Mouse (Mus musculus): ENCODE measurements around the gene 1810046K07Rik. TPM values are rescaled to one million over a fixed set of nuclear protein-coding genes. Genes with fewer than 3 reads are reported as not detected.

The 1810046K07Rik gene
- total RNA-seq, 2 experiments from 2014 or later, result not detected

DNA sequence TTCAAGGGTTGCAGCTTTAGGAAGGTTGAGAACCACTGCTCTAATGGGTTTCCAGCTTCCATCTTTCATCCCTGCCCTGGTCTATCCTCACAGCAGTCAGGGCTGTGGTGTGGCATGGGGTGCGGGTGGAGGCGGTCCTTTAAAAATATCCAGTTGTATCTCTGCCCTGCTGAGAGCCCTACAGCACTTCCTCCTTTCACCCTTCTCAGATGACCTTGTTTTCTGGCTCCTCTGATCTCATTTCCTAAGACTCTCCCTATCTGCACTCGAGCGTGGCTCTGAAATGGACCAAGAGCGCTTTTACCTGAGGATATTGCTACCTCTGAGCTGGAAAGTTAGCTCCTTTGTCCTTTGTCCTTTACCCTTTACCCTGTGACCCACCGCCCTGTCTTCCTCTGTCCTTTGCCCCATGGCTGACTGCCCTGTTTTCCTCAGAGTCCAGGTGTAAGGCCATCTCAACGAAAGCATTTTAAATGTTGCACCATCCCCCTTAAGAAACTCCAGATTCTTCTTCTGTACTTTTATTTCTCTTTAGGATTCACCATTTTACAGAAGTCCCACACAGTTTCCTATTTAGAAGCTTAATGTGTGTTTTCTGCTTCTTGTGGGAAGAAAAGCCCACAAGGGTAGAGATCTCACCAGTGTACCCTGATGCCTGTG, 4.2 kb downstream of the 1810046K07Rik start:
- DNase-seq (ENCODE audit: low spot score in 2 of 2), result no peak
- Histone ChIP-seq H3K27ac (no peak overlapping the region), H3K4me3 (no peak overlapping the region)
- no peak for TF ChIP-seq CTCF (conservative IDR thresholded peaks at IDR 0.05)

- Histone ChIP-seq H3K4me3 (no peak overlapping the region), H3K27ac (no peak overlapping the region)
- no peak for TF ChIP-seq CTCF (conservative IDR thresholded peaks at IDR 0.05)
- no peak for DNase-seq (ENCODE audit: low spot score in 2 of 2)
Observed at GRCm38 (mm10) chr9:51320096-51320495, 8.6 kb downstream of the 1810046K07Rik start.

DNA sequence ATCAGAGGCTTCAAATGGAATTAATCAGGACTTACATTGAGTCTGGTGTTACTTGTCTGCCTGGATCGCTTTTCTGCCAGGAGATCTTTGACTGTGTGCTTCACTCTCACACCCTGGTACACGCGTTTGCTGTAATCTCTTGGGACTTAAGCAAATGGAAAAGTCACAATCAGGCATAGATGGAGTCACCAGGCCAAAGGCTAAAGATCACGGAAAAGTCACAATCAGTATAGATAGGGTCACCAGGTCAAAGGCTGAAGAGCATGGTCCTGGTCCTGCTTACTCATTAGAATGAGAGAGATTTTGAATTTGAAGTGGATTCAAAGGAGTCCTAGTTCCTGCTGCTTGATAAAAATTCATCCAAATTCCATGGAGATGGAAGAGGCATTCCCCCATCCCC, 10.5 kb downstream of the 1810046K07Rik start:
- TF ChIP-seq CTCF (conservative IDR thresholded peaks at IDR 0.05), result no peak
- DNase-seq (ENCODE audit: low spot score in 2 of 2), result no peak
- Histone ChIP-seq H3K27ac (no peak overlapping the region), H3K4me3 (no peak overlapping the region)

GRCm38 (mm10) chr9:51317322-51317721, 11.4 kb downstream of the 1810046K07Rik start:
- DNase-seq (ENCODE audit: low spot score in 2 of 2), result no peak
- Histone ChIP-seq H3K4me3 (no peak overlapping the region), H3K27ac (no peak overlapping the region)
- no peak for TF ChIP-seq CTCF (conservative IDR thresholded peaks at IDR 0.05)

DNA sequence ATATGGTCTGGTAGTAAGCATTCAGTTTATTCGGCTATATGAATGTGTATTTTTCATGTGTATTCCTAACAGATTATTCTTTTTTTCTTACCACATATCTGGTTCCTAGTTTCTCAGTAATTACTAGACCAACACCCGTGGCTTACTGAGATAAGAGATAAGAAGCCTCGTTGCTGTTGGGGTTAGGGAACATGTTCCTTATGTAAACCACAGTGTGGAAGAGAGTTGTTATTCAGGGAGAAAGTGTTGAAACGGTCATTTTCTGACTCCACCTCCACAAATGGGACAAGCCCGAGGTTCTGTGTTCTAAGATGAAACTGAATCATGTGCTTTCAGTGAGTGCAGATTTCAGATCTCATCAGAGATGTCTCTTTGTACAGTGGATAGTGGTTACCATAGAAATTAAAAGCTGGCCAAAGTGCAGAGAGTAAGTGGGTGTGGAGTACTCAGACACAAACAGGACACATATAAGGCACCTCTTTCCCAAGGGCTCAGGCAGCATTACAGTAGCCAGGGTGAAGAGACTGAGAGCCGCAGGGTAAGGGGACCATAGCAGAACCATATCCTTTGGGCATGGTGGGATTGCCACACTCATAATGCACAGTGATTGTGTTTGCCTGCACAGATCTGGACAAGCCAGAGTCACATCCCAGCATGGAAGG, 13.2 kb downstream of the 1810046K07Rik start:
- no peak for DNase-seq (ENCODE audit: low spot score in 2 of 2)
- no peak for TF ChIP-seq CTCF (conservative IDR thresholded peaks at IDR 0.05)
- H3K4me3 ChIP-seq, result no peak overlapping the region
- no peak overlapping the region for H3K27ac ChIP-seq

DNA sequence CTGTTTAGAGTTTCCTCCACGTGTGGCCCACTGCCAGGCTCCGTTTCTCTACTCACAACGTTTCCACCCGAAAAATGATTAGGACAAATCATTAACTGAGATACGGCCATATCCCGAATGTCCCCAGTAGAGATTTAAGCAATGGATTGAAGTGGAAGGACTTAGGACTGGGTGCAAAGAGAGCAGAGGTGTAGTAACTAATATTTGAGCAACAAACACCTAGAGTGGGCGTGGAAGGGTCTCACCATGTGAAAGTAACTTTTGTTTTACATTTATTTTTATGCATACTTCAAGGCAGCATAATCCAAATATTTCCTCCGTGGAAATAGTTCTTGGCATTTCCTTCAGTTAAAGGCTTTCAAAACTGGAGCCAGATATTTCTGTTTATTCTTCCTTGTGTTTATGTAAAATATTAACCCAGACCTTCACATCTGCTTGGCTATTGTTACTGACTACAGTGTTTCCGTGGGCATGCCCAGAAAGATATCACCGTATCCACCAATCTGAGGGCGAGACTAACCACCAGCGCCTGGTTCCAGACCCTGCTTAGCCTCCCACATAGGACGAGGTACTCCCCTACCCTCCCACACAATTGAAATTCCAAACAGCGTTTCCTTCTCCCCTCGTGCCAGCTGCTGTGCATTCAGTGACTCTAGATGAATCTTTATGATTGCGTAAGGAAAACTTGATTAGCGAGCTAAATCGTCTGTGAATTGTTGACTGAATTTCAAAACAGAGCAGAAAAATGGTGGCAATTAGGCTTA, 16.0 kb downstream of the 1810046K07Rik start:
- DNase-seq (ENCODE audit: low spot score in 2 of 2), result no peak
- no peak for TF ChIP-seq CTCF (conservative IDR thresholded peaks at IDR 0.05)
- H3K4me3 ChIP-seq, result no peak overlapping the region
- peak overlapping the region; percentile 25; the same call in 1 of the 2 replicates for H3K27ac ChIP-seq

- TF ChIP-seq CTCF (conservative IDR thresholded peaks at IDR 0.05), result no peak
- H3K4me3 ChIP-seq, result no peak overlapping the region
- H3K27ac ChIP-seq, result no peak overlapping the region
- no peak for DNase-seq (ENCODE audit: low spot score in 2 of 2)
Observed at GRCm38 (mm10) chr9:51310515-51310914, 18.2 kb downstream of the 1810046K07Rik start.

DNA sequence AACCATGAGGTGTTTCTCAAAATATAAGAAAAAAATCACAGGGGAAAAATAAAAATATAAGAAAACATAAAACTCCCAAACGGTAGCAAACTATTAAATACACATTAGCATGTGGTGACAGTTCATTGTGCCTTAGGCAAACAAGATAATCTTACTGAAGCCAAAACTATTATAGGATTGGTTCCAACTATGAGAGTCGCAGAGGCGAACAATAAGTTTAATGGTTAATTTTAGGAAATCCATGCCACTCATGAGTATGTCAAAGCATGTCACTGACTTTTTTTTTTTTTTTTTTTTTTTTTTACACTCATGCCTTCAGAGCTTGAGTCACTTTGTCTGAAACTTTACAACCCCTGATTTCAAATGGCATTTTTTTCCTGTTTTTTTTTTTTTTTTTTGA, 22.4 kb downstream of the 1810046K07Rik start:
- TF ChIP-seq CTCF (conservative IDR thresholded peaks at IDR 0.05), result no peak
- no peak for DNase-seq (ENCODE audit: low spot score in 2 of 2)

DNA sequence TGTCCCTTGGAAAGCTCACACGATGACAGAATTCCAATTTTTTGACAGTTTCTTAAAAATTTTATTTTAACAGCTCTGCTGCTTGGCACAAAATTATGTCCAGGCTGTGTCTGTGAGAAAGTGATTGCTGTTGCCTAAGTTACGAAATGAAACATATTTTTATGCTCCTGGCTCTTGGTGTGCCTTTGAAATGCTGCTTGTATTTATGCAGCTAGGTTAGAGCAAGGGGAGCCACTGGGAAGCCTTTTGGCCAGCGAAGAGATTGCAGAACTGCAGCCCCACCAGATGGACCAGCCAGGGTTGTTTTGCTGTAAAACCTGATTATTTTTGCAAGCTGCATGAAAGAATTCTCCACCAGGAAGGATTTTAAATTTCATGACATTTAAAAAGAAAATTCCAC, 23.6 kb downstream of the 1810046K07Rik start:
- Histone ChIP-seq H3K27ac (peak overlapping the region; percentile 83), H3K4me3 (no peak overlapping the region; the same call in 1 of the 2 replicates)
- peak; percentile 17; the same call in 1 of the 2 replicates for TF ChIP-seq CTCF (conservative IDR thresholded peaks at IDR 0.05)
- peak; percentile 42 to 70 for DNase-seq (ENCODE audit: low spot score in 2 of 2)

More for the DNA sequence above, 22.4 kb downstream of the 1810046K07Rik start:
- Histone ChIP-seq H3K27ac (peak overlapping the region; percentile 83; the same call in 1 of the 2 replicates), H3K4me3 (no peak overlapping the region)

GRCm38 (mm10) chr9:51303980-51304379, 24.7 kb downstream of the 1810046K07Rik start:
- H3K27ac ChIP-seq, result peak overlapping the region; percentile 83
- H3K4me3 ChIP-seq, result no peak overlapping the region
- no peak for DNase-seq (ENCODE audit: low spot score in 2 of 2)
- TF ChIP-seq CTCF (conservative IDR thresholded peaks at IDR 0.05), result no peak

- no peak for DNase-seq (ENCODE audit: low spot score in 2 of 2)
- no peak for TF ChIP-seq CTCF (conservative IDR thresholded peaks at IDR 0.05)
Observed at GRCm38 (mm10) chr9:51293541-51293940, 35.2 kb downstream of the 1810046K07Rik start.

DNA sequence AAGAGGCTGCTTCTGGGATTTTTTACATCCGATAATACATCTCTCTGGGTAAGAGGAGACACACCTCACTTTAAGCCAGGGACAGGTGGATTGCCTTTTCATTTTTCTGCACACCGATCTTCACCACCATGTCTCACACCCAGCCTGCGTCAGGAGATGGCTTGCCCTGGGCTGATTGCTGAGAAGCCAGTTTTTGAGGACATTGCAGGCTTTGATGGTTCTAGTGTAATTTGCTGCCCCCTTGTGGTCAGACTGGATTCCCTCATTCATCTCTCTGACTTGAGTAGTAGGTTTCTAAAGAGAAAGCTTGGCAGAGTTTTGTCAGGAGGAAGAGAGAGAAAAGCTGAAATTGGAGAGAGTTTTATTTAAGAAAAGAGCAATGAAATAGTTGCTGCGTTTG, 36.0 kb downstream of the 1810046K07Rik start:
- Histone ChIP-seq H3K4me3 (no peak overlapping the region), H3K27ac (no peak overlapping the region)
- peak; percentile 95 for TF ChIP-seq CTCF (conservative IDR thresholded peaks at IDR 0.05)
- DNase-seq (ENCODE audit: low spot score in 2 of 2), result peak; percentile 83 to 87

More at GRCm38 (mm10) chr9:51293541-51293940, 35.2 kb downstream of the 1810046K07Rik start:
- no peak overlapping the region for H3K4me3 ChIP-seq
- no peak overlapping the region for H3K27ac ChIP-seq

- H3K4me3 ChIP-seq, result no peak overlapping the region
- TF ChIP-seq CTCF (conservative IDR thresholded peaks at IDR 0.05), result no peak
Observed at GRCm38 (mm10) chr9:51290980-51291379, 37.7 kb downstream of the 1810046K07Rik start.

More at GRCm38 (mm10) chr9:51290980-51291379, 37.7 kb downstream of the 1810046K07Rik start:
- DNase-seq (ENCODE audit: low spot score in 2 of 2), result no peak
- H3K27ac ChIP-seq, result no peak overlapping the region

All from layer of hippocampus, adult 2 months (tissue).